Mouse (Mus musculus) kidney, embryonic 16.5 days (tissue): ENCODE measurements around the gene Ush1c. TPM values are rescaled to one million over a fixed set of nuclear protein-coding genes. Genes with fewer than 3 reads are reported as not detected.

Experiments used
- ATAC-seq: fragments of 200-750 bp; cut with Nextera tagmentation; 2 replicates; pipeline ENCODE4 v1.8.0; 2017; ENCODE audit warnings: moderate TSS enrichment; ENCODE audit not compliant: low FRiP score, low TSS enrichment
- H3K27ac ChIP-seq: fragments of 300-500 bp; sonication (generic); 2 replicates; pipeline ENCODE4 v1.5.1; 2014; ENCODE audit warnings: low read length
- H3K27me3 ChIP-seq: fragments of 300-500 bp; sonication (generic); 2 replicates; pipeline ENCODE4 v1.6.1; 2014; ENCODE audit warnings: low read length, control low read depth, mixed read lengths; ENCODE audit not compliant: insufficient read depth
- H3K36me3 ChIP-seq: fragments of 300-500 bp; sonication (generic); 2 replicates; pipeline ENCODE4 v1.6.1; 2014; ENCODE audit warnings: low read length, control low read depth, mixed read lengths; ENCODE audit not compliant: insufficient read depth
- H3K4me1 ChIP-seq: fragments of 300-500 bp; sonication (generic); 2 replicates; pipeline ENCODE4 v1.6.1; 2014; ENCODE audit warnings: low read length, control low read depth, mixed read lengths; ENCODE audit not compliant: insufficient read depth
- H3K4me2 ChIP-seq: fragments of 300-500 bp; sonication (generic); replicated peaks from 2 replicates; pipeline ENCODE4 v1.6.1; 2014; ENCODE audit warnings: low read depth, low read length
- H3K4me3 ChIP-seq: fragments of 300-500 bp; sonication (generic); 2 replicates; pipeline ENCODE4 v1.5.1; 2014; ENCODE audit warnings: mild to moderate bottlenecking, low read length
- H3K9ac ChIP-seq: fragments of 300-500 bp; sonication (generic); replicated peaks from 2 replicates; pipeline ENCODE4 v1.6.1; 2014; ENCODE audit warnings: low read length
- H3K9me3 ChIP-seq: fragments of 300-500 bp; sonication (generic); 2 replicates; pipeline ENCODE4 v1.6.1; 2016; ENCODE audit warnings: low read length, control low read depth
- WGBS: fragments of 180-500 bp; shearing (Covaris S2); extraction: QIAGEN DNeasy Blood & Tissue Kit; methylation state at CpG from one replicate; pipeline ENCODE4 v1.1.7; 2014; 5-methylcytosine and 5-hydroxymethylcytosine counted together
- polyA plus RNA-seq: library from polyadenylated mRNA; unstranded; fragments of >200 nt; fragmentation: Nextera tagmentation; extraction: Ambion mirVana; gene quantifications from 2 replicates; pipeline ENCODE4 v1.2.1, GENCODE M21; 2015

The Ush1c gene
- polyA plus RNA-seq, 1 experiment from 2014 or later = 26.1 TPM

- 76% methylated on average over 3 of the region's 3 CpGs for WGBS
- no peaks in the 10 kb centered on the region for H3K4me1 ChIP-seq
- H3K9ac ChIP-seq = no peak overlapping the region
- ATAC-seq = no peak
- no peaks in the 10 kb centered on the region for H3K27me3 ChIP-seq
- no peaks in the 10 kb centered on the region for H3K9me3 ChIP-seq
- H3K4me2 ChIP-seq = no peak overlapping the region
- no peak overlapping the region for H3K27ac ChIP-seq
- H3K36me3 ChIP-seq = no peaks in the 10 kb centered on the region
- H3K4me3 ChIP-seq = no peak overlapping the region
Observed at GRCm38 (mm10) chr7:46247606-46248005, 9.3 kb upstream of the Ush1c start.

- Histone ChIP-seq H3K9me3 (no peaks in the 10 kb centered on the region), H3K4me3 (no peak overlapping the region), H3K9ac (no peak overlapping the region), H3K36me3 (no peaks in the 10 kb centered on the region), H3K27ac (no peak overlapping the region), H3K4me1 (no peaks in the 10 kb centered on the region), H3K4me2 (no peak overlapping the region), H3K27me3 (no peaks in the 10 kb centered on the region)
- no peak for ATAC-seq
Observed at GRCm38 (mm10) chr7:46246876-46247275, 8.6 kb upstream of the Ush1c start.

GRCm38 (mm10) chr7:46240696-46241095, 2.4 kb upstream of the Ush1c start, which contains the start of gene Otog:
Gene Otog (plus strand): TSS chr7:46240987.
- H3K36me3 ChIP-seq = no peaks in the 10 kb centered on the region
- no peaks in the 10 kb centered on the region for H3K27me3 ChIP-seq
- WGBS = 55% methylated on average over 2 of the region's 2 CpGs
- ATAC-seq = no peak
- no peak within 1 kb of the TSS for H3K9ac ChIP-seq
- H3K4me3 ChIP-seq = no peak within 1 kb of the TSS
- no peaks in the 10 kb centered on the region for H3K9me3 ChIP-seq
- H3K4me2 ChIP-seq = no peak within 1 kb of the TSS
- no peak within 1 kb of the TSS for H3K27ac ChIP-seq
- H3K4me1 ChIP-seq = peaks cover 16% of the 10 kb centered on the region

- H3K4me3 ChIP-seq = no peak overlapping the region
- no peak overlapping the region for H3K9ac ChIP-seq
- no peak overlapping the region for H3K4me2 ChIP-seq
- WGBS = 91% methylated on average over 4 of the region's 4 CpGs
- H3K9me3 ChIP-seq = no peaks in the 10 kb centered on the region
- no peaks in the 10 kb centered on the region for H3K36me3 ChIP-seq
- no peaks in the 10 kb centered on the region for H3K27me3 ChIP-seq
- H3K4me1 ChIP-seq = peaks cover 16% of the 10 kb centered on the region
- ATAC-seq = no peak
- H3K27ac ChIP-seq = no peak overlapping the region
Observed at GRCm38 (mm10) chr7:46240091-46240490, 1.8 kb upstream of the Ush1c start.

GRCm38 (mm10) chr7:46237192-46237591, 1.1 kb downstream of the Ush1c start:
- H3K27ac ChIP-seq = peak overlapping the region; percentile 73
- ATAC-seq = peak; percentile 58
- H3K27me3 ChIP-seq = no peaks in the 10 kb centered on the region

GRCm38 (mm10) chr7:46236363-46236762, 1.9 kb downstream of the Ush1c start:
- peaks cover 16% of the 10 kb centered on the region for H3K4me1 ChIP-seq
- no peaks in the 10 kb centered on the region for H3K9me3 ChIP-seq
- peak overlapping the region; percentile 45 for H3K9ac ChIP-seq
- no peaks in the 10 kb centered on the region for H3K36me3 ChIP-seq
- H3K27me3 ChIP-seq = no peaks in the 10 kb centered on the region
- H3K27ac ChIP-seq = peak overlapping the region; percentile 73
- peak overlapping the region; percentile 37 for H3K4me2 ChIP-seq
- peak; percentile 58; the same call in 1 of the 2 replicates for ATAC-seq
- 67% methylated on average over 15 of the region's 15 CpGs for WGBS
- no peak overlapping the region for H3K4me3 ChIP-seq

More at GRCm38 (mm10) chr7:46237192-46237591, 1.1 kb downstream of the Ush1c start:
- H3K4me3 ChIP-seq = peak overlapping the region; percentile 26
- peaks cover 16% of the 10 kb centered on the region for H3K4me1 ChIP-seq
- H3K9ac ChIP-seq = peak overlapping the region; percentile 45; the same call in 1 of the 2 replicates
- H3K4me2 ChIP-seq = peak overlapping the region; percentile 37
- no peaks in the 10 kb centered on the region for H3K9me3 ChIP-seq
- 36% methylated on average over 7 of the region's 7 CpGs for WGBS
- H3K36me3 ChIP-seq = no peaks in the 10 kb centered on the region

- H3K4me3 ChIP-seq = no peak overlapping the region
- H3K27me3 ChIP-seq = no peaks in the 10 kb centered on the region
- H3K27ac ChIP-seq = no peak overlapping the region
- H3K9ac ChIP-seq = no peak overlapping the region
- peaks cover 16% of the 10 kb centered on the region for H3K4me1 ChIP-seq
- no peaks in the 10 kb centered on the region for H3K36me3 ChIP-seq
- no peaks in the 10 kb centered on the region for H3K9me3 ChIP-seq
- peak overlapping the region; percentile 37 for H3K4me2 ChIP-seq
- ATAC-seq = no peak
- WGBS = 66% methylated on average over 17 of the region's 18 CpGs
Observed at GRCm38 (mm10) chr7:46235948-46236347, 2.4 kb downstream of the Ush1c start.

- H3K9me3 ChIP-seq = no peaks in the 10 kb centered on the region
- H3K36me3 ChIP-seq = no peaks in the 10 kb centered on the region
- no peak overlapping the region for H3K4me2 ChIP-seq
- no peak overlapping the region for H3K9ac ChIP-seq
- H3K4me3 ChIP-seq = no peak overlapping the region
- no peaks in the 10 kb centered on the region for H3K4me1 ChIP-seq
- no peak overlapping the region for H3K27ac ChIP-seq
- WGBS = 70% methylated on average over 4 of the region's 4 CpGs
- no peak for ATAC-seq
- H3K27me3 ChIP-seq = no peaks in the 10 kb centered on the region
Observed at GRCm38 (mm10) chr7:46226936-46227335, 11.4 kb downstream of the Ush1c start.

- Histone ChIP-seq H3K4me1 (no peaks in the 10 kb centered on the region), H3K9me3 (no peaks in the 10 kb centered on the region), H3K27ac (no peak overlapping the region), H3K4me2 (no peak overlapping the region), H3K36me3 (no peaks in the 10 kb centered on the region), H3K9ac (no peak overlapping the region), H3K27me3 (no peaks in the 10 kb centered on the region), H3K4me3 (no peak overlapping the region)
- 20% methylated on average over 7 of the region's 7 CpGs for WGBS
- ATAC-seq = no peak
Observed at GRCm38 (mm10) chr7:46226253-46226652, 12.1 kb downstream of the Ush1c start.

GRCm38 (mm10) chr7:46220591-46221129, 17.6 kb downstream of the Ush1c start:
- Histone ChIP-seq H3K9me3 (no peaks in the 10 kb centered on the region), H3K36me3 (no peaks in the 10 kb centered on the region), H3K9ac (no peak overlapping the region), H3K4me1 (peaks cover 7% of the 10 kb centered on the region), H3K4me3 (no peak overlapping the region), H3K27me3 (no peaks in the 10 kb centered on the region; the same call in 1 of the 2 replicates), H3K4me2 (no peak overlapping the region), H3K27ac (no peak overlapping the region)
- 65% methylated on average over 8 of the region's 8 CpGs for WGBS
- no peak for ATAC-seq
